Mouse (Mus musculus): ENCODE measurements around the gene Nmnat1. TPM values are rescaled to one million over a fixed set of nuclear protein-coding genes. Genes with fewer than 3 reads are reported as not detected.

Nmnat1 gene
- polyA plus RNA-seq, 1 experiment from 2014 or later, result 14.9 TPM

- H3K4me1 ChIP-seq (ENCODE audit: control insufficient read depth, insufficient read depth, low read length), result peaks cover 11% of the 10 kb centered on the region; the same call in 1 of the 2 replicates
Observed at GRCm38 (mm10) chr4:149417854-149418365, 67.1 kb downstream of the Nmnat1 start.

More at GRCm38 (mm10) chr4:149417854-149418365, 67.1 kb downstream of the Nmnat1 start:
- Histone ChIP-seq H3K27me3 (ENCODE audit: control insufficient read depth, insufficient read depth, low read length) (no peaks in the 10 kb centered on the region), H3K9ac (ENCODE audit: low read length) (no peak overlapping the region), H3K4me2 (ENCODE audit: low read depth) (no peak overlapping the region), H3K27ac (ENCODE audit: low read depth, low read length) (no peak overlapping the region), H3K9me3 (ENCODE audit: control insufficient read depth, low read length) (no peaks in the 10 kb centered on the region), H3K36me3 (ENCODE audit: control insufficient read depth, insufficient read depth, low read length) (no peaks in the 10 kb centered on the region), H3K4me3 (ENCODE audit: low read depth, low read length) (no peak overlapping the region)
- ATAC-seq (ENCODE audit: insufficient read depth, low FRiP score, low TSS enrichment) (no peak), DNase-seq (ENCODE audit: low spot score) (no peak)
- WGBS, result 76% methylated on average over 5 of the region's 5 CpGs

Other genes starting within 250 kb of the Nmnat1 start
- 99.2 and 104 TPM in 2 replicates for gene Kif1b, start 177.5 kb downstream of the Nmnat1 start, polyA plus RNA-seq (2014; fragmentation: Nextera tagmentation; extraction: Ambion mirVana)
- 61.4 and 68.8 TPM in 2 replicates for gene Ube4b, start 58.5 kb downstream of the Nmnat1 start, polyA plus RNA-seq (2014; fragmentation: Nextera tagmentation; extraction: Ambion mirVana)
- gene Rbp7, start 30.2 kb downstream of the Nmnat1 start, polyA plus RNA-seq (2014; fragmentation: Nextera tagmentation; extraction: Ambion mirVana), result not detected in 2 replicates
- not detected in 2 replicates for gene Tmem274, start 7.8 kb downstream of the Nmnat1 start, polyA plus RNA-seq (2014; fragmentation: Nextera tagmentation; extraction: Ambion mirVana)
- 49.4 and 59.3 TPM in 2 replicates for gene Lzic, start within 50 bp of the Nmnat1 start, polyA plus RNA-seq (2014; fragmentation: Nextera tagmentation; extraction: Ambion mirVana)
- gene Ctnnbip1, start 33.0 kb upstream of the Nmnat1 start, polyA plus RNA-seq (2014; fragmentation: Nextera tagmentation; extraction: Ambion mirVana), result 54.9 and 67.7 TPM in 2 replicates
- gene Clstn1, start 101.3 kb upstream of the Nmnat1 start, polyA plus RNA-seq (2014; fragmentation: Nextera tagmentation; extraction: Ambion mirVana), result 48.6 and 59.9 TPM in 2 replicates
- 10.8 and 15.0 TPM in 2 replicates for gene Pik3cd, start 217.4 kb upstream of the Nmnat1 start, polyA plus RNA-seq (2014; fragmentation: Nextera tagmentation; extraction: Ambion mirVana)

Measured in neural tube, embryonic 11.5 days (tissue).